8 mouse cellular contexts compared by ENCODE assay signal in the genomic region with DNA sequence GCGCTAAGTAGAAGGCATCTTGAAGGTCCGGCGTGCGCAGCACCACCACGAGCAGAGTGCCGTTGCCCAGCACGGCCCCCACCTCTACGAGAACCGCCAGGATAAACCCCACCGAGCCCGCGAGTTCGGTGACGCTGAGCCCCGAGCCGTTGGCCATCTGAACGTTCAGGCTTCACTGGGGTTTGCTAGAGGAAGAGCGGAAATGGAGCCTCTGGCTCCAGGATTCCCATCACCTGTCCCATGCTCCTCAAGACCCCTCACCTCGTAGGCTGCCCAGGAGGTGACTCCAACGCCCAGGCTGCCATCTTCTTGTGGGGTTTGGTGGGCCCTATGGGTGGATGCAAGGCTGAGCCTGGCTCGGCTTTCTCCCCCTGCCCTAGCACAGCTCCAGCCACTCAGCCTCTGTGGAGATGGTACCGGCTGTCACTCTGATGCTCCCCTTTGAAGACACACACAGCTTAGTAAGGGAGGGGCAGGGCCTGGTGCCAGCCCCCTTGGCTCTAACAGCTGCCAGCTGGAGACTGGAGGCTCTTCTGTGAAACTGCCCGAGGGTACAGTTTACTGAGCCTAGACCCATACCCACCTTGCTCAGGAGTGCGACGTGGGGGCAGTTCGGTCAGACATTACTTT. TPM values are rescaled to one million over a fixed set of nuclear protein-coding genes. Genes with fewer than 3 reads are reported as not detected.
DNase-seq lines count a peak whose midpoint lies in the region; ATAC-seq and TF ChIP-seq lines count a peak whose summit lies in the region.

A gene (minus strand): TSS at position 368 of the 630 bp plus-strand sequence.

- peak within 1 kb of the TSS; percentile 96 for H3K4me2 ChIP-seq in hindbrain, embryonic 14.5 days (replicated peaks)
- H3K4me2 ChIP-seq in liver, embryonic 15.5 days = peak within 1 kb of the TSS; percentile 72

- TF ChIP-seq CTCF in testis, adult 2 months (IDR thresholded peaks at IDR 0.05; ENCODE audit: control insufficient read depth, insufficient read depth, insufficient replicate concordance, low read depth, low read length) = no peak

- no peaks in the 10 kb centered on the region for H3K27me3 ChIP-seq in testis, adult 2 months (ENCODE audit: control insufficient read depth, insufficient read depth, low read length)
- no peaks in the 10 kb centered on the region for H3K27me3 ChIP-seq in hindbrain, embryonic 14.5 days (ENCODE audit: control insufficient read depth, insufficient read depth, low read length)
- H3K27me3 ChIP-seq in liver, embryonic 15.5 days = peaks cover 43% of the 10 kb centered on the region

- ATAC-seq in hindbrain, embryonic 14.5 days (ENCODE audit: low FRiP score) = peak; percentile 35; the same call in 1 of the 2 replicates
- no peak for ATAC-seq in liver, embryonic 15.5 days (ENCODE audit: insufficient read depth)
- no peak for ATAC-seq in monocyte, adult 5-6 weeks (replicated peaks; ENCODE audit: insufficient number of reproducible peaks, low FRiP score, low TSS enrichment, poor library complexity, severe bottlenecking)

- TF ChIP-seq POLR2A in testis, adult 2 months (IDR thresholded peaks at IDR 0.05; ENCODE audit: control insufficient read depth, low read depth, low read length) = no peak; the same call in 1 of the 2 replicates

- H3K4me3 ChIP-seq in testis, adult 2 months (ENCODE audit: control insufficient read depth, low read depth, low read length) = peak within 1 kb of the TSS; percentile 84
- peak within 1 kb of the TSS; percentile 52 for H3K4me3 ChIP-seq in hindbrain, embryonic 14.5 days (replicated peaks; ENCODE audit: low read length)
- H3K4me3 ChIP-seq in liver, embryonic 15.5 days (replicated peaks) = peak within 1 kb of the TSS; percentile 50

- 26% methylated on average over 26 of the region's 26 CpGs for WGBS in hindbrain, embryonic 14.5 days
- WGBS in liver, embryonic 15.5 days (ENCODE audit: insufficient replicate concordance) = 26% methylated on average over 26 of the region's 26 CpGs

- DNase-seq in heart, adult 11 months = peak; percentile 90
- no peak for DNase-seq in heart, postnatal 36 days
- no peak for DNase-seq in testis, postnatal 10 days (ENCODE audit: low spot score)
- peak; percentile 65 for DNase-seq in hindbrain, embryonic 14.5 days (ENCODE audit: low spot score)
- no peak for DNase-seq in urinary bladder, adult 18-20 months (ENCODE audit: low spot score in 2 of 2)

- no peaks in the 10 kb centered on the region for H3K36me3 ChIP-seq in testis, adult 2 months (ENCODE audit: control insufficient read depth, insufficient read depth, low read length)
- peaks cover 33% of the 10 kb centered on the region for H3K36me3 ChIP-seq in hindbrain, embryonic 14.5 days (replicated peaks; ENCODE audit: control insufficient read depth, insufficient read depth)
- no peaks in the 10 kb centered on the region for H3K36me3 ChIP-seq in liver, embryonic 15.5 days (replicated peaks)

- intact Hi-C loops in heart, postnatal 36 days (cut with DNase I) = no loop called here

- peaks cover 11% of the 10 kb centered on the region for H3K4me1 ChIP-seq in testis, adult 2 months (ENCODE audit: control insufficient read depth, insufficient read depth, low read length)
- peaks cover 18% of the 10 kb centered on the region for H3K4me1 ChIP-seq in hindbrain, embryonic 14.5 days (replicated peaks; ENCODE audit: control insufficient read depth, insufficient read depth, low read length)
- H3K4me1 ChIP-seq in liver, embryonic 15.5 days (replicated peaks) = peaks cover 12% of the 10 kb centered on the region

- peak within 1 kb of the TSS; percentile 67 for H3K27ac ChIP-seq in testis, adult 2 months (ENCODE audit: control insufficient read depth, insufficient read depth, low read depth, low read length)
- H3K27ac ChIP-seq in hindbrain, embryonic 14.5 days = peak within 1 kb of the TSS; percentile 90
- H3K27ac ChIP-seq in liver, embryonic 15.5 days (replicated peaks) = no peak within 1 kb of the TSS

- H3K9ac ChIP-seq in hindbrain, embryonic 14.5 days = peak within 1 kb of the TSS; percentile 88
- no peak within 1 kb of the TSS for H3K9ac ChIP-seq in liver, embryonic 15.5 days

- no peaks in the 10 kb centered on the region for H3K9me3 ChIP-seq in hindbrain, embryonic 14.5 days (ENCODE audit: control insufficient read depth, low read length)
- H3K9me3 ChIP-seq in liver, embryonic 15.5 days (replicated peaks) = no peaks in the 10 kb centered on the region

RNA-seq across cellular contexts. Expression of the gene that starts here (rescaled TPM):
- not detected for total RNA-seq in heart, postnatal 36 days (2021)
- polyA plus RNA-seq in testis, adult 2 months (2012; rRNA removed) = 22.5 and 24.9 TPM in 2 replicates
- 0.87 and 1.0 TPM in 2 replicates for polyA plus RNA-seq in hindbrain, embryonic 14.5 days (2014; fragmentation: Nextera tagmentation; extraction: Ambion mirVana)
- polyA plus RNA-seq in liver, embryonic 15.5 days (2015; fragmentation: Nextera tagmentation; extraction: Ambion mirVana) = not detected in 2 replicates
- 0.48 TPM in 1 of 3 replicates, not detected in the others for total RNA-seq in monocyte, adult 5-6 weeks (2017)

Comparison
In these comparisons a context has a peak if more than half of its experiments do, and no peak if none do; other contexts are left out.
1. RNA of the gene that starts here (polyA plus RNA-seq): 22.5 to 24.9 TPM in testis, adult 2 months; 0.87 to 1.0 TPM in hindbrain, embryonic 14.5 days and not detected in liver, embryonic 15.5 days; every median in the first group is over 10 times any median in the second.
2. DNase-seq: peak in heart, adult 11 months (single experiment) and hindbrain, embryonic 14.5 days (single experiment); none in heart, postnatal 36 days (0 of 2), testis, postnatal 10 days (single experiment) and urinary bladder, adult 18-20 months (0 of 2).
3. Peak in every context shown above with its lines, with median percentiles within 50 percentile points of each other: H3K4me3 ChIP-seq.